Mouse (Mus musculus) lung, postnatal 4 days (tissue): ENCODE measurements around the gene Stil.
A peak's percentile ranks its signal among the peaks of the same experiment; 100 is the strongest.

Experiments used
- DNase-seq, 2 experiments: peaks; one replicate each; pipeline ENCODE4 v3.0.0; 2021

Stil gene

DNA sequence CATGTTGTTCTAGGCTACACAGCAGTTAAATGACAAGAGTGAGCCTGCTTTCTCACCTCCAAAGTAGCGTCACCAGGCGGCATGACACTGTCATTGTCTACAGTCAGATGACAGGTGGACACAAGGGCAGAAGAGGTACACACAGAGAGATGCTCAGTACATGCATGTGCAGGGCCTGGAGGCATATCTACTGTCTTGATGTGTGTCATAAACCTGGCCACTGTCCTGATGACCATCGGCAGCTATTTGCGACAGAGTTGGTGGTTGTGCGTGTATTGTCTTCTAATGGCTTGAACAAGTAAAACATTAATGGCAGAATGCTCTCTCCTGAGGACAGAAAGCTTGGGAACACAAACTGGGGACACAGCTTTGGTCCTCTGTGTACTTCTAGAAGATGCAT is 51.3 kb downstream of the Stil start:
- DNase-seq, result no peak

GRCm38 (mm10) chr4:115052343-115053005 is 52.5 kb downstream of the Stil start:
- DNase-seq, result peak; percentile 84 to 93

DNA sequence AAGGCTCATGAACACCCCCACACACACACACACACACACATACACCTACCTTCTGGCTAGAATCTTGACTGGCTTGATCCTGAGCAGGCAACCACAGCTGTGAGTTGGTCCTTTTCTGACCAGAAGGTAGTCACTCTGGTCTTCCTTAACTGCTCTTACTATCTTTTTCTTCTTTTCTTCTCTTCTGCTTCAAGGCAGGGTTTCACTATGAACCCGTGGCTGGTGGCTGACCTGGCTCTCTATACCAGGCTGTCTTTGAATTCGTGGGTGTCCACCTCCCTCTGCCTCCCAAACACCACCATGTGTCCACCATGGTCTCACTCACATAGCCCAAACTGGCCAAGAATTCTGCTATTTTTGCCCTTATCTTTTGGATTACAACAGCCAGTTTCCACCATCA is 55.1 kb downstream of the Stil start:
- DNase-seq, result no peak

DNA sequence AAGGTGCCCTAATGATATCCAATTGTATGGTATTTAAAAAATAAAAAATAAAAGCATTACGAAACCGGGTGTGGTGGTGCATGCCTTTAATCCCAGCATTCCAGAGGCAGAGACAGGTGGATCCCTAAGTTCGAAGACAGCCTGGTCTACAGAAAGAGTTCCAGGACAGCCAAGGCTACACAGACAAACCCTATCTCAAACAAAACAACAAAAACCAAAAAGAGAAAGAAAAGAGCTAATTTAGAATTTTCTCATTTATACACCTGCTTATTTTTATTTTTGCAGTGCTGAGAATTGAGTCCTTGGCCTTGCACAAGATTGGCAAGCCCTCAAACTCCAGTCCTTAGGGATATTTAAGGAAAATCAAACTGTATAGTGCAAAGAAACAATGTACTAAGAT is 55.7 kb downstream of the Stil start:
- DNase-seq, result no peak

- DNase-seq, result peak; percentile 68 to 78
These were observed 56.5 kb downstream of the Stil start, which contains the start of gene Tal1 for GRCm38 (mm10) chr4:115056371-115056920. Gene Tal1 (plus strand): TSS chr4:115056426.

GRCm38 (mm10) chr4:115056921-115057673 is 57.1 kb downstream of the Stil start:
- DNase-seq, result peak; percentile 48 to 50

DNA sequence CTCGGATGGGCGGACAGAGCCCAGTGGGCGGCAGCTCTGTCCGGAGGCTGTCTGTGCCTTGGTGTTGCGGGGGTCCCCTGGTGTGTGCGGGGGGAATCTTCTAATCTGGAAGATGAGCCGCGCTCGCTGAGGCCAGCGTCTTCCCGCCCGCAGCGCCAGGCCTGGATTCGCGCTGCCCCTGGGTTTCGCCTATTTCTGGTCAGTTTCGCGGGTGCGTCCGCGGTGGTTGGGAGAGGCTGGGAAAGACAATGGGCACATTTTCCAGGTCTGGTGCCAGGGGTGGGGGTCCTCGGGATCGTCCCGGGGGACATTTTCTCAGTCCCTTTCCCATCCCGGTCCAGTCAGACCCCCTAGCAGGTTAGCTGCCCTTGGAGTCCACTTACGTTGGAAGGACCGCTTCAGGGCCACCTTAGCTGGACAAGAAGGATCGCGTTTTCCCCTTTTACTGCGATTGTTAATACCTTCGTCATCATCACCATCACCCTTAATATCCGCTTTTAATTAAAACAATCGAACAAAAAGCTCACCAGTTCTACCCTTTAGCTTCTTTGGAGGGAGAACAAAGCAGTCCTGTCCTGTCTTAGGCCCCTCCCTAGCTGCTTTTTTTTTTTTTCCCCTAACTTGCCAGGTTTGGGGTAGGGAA is 57.8 kb downstream of the Stil start:
- peak; percentile 40 to 43 for DNase-seq

GRCm38 (mm10) chr4:115058317-115058761 is 58.4 kb downstream of the Stil start:
- DNase-seq, result peak; percentile 38 to 43

DNA sequence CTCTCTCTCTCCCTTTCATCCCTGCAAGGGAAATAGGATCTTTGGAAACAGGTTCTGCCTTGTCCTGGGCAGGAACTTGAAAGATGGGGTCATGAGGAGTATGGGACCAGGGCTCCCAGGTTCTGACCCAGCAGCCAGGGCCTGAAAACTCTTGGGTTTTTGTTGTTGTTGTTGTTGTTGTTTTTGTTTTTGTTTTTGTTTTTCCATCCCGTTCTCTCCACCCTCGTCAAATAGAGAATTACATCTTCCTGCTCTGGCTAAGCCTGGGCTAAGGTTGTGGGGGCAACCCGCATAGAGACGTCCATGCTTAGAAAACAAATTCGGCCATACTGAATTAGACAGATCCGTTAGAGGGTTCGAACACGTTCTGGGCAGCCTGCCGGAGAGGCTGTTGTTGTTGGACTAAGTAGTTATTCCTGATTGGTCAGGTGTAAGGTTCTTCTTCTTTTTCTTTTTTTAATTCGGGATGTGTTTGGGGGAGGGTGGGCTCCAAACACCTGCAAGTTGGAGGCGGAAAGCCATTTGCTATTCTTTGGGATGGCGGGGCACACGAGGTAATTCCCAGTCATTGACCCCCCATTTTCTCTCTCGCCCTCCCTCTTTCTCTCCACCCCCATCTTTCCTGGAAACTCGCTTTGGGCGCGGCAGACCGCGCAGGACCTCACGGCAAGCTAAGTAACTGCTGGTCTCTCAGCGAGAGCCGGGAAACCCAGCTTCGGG is 59.1 kb downstream of the Stil start:
- DNase-seq, result peak; percentile 32 to 34

DNA sequence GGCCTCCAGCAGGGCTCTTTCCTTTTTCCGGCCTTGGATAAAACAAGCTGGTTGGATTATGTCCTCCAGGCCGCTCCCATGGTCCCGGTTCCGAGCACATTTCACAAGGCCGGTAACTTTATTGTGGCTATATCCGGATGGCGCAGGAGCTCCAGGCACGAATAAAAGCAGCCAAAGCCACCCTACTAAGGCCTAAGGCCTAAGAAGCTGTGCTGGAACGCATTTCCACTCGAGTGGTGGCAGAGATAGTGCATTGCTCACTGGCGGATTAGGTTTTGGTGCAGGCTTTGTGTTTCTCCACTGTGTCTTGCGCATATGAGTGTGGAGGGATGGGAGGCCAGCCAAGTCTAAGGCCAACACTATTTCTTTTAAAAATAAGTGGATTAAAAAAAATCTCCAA is 59.9 kb downstream of the Stil start:
- DNase-seq, result peak; percentile 28 to 48

DNA sequence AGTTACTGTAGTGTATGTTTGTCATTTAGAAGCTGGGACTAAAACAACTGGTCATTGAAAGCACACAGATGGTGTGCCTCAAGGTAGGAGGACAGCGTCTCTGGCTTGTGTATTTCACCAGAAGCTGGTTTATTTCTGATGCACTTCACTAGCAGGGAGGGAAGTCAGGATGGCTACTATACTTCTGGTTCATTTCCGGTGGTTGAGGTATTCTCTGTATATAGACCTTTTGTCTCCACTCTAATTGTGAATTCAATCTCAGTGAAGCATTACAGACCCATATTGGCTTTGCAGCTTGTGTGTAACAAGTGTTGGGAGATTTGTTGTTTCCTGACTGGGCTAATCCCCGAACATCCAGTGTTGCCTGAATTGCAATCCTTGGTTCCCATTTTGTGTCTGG is 60.8 kb downstream of the Stil start:
- no peak for DNase-seq

DNA sequence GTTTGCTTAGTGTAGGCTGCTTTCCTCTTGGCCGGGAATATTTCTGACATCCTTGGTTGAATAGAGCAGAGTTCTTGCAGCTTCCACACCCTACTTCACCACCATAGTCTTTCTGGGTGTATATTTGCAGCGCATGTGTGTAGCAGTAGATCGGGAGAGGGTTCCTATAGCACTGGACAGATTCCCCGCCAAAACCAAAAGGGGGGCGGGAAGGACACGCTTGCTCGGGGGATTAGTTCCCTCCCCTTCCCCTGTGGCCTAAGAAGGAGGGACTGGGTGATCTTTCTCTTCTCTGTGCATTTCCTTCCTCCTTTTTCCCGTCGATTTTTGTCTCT is 62.5 kb downstream of the Stil start:
- no peak for DNase-seq

DNA sequence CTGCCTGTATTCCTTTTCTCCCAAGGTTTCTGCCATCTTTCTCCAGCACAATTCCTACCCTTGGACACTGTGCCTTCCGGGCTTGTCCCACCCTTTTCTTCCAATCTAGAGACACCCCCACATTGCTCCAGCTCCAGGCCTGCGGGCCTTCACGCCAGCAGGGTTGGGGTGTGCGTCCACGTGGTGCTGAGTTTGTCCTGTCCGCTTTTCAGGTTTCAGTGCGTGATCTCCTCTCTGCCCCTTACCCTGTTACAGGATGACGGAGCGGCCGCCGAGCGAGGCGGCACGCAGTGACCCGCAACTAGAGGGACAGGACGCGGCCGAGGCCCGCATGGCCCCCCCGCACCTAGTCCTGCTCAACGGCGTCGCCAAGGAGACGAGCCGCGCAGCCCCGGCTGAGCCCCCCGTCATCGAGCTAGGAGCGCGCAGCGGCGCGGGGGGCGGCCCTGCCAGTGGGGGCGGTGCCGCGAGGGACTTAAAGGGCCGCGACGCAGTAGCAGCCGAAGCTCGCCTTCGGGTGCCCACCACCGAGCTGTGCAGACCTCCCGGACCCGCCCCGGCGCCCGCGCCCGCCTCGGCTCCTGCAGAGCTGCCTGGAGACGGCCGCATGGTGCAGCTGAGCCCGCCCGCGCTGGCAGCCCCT is 63.0 kb downstream of the Stil start:
- peak; percentile 44 to 69 for DNase-seq

DNA sequence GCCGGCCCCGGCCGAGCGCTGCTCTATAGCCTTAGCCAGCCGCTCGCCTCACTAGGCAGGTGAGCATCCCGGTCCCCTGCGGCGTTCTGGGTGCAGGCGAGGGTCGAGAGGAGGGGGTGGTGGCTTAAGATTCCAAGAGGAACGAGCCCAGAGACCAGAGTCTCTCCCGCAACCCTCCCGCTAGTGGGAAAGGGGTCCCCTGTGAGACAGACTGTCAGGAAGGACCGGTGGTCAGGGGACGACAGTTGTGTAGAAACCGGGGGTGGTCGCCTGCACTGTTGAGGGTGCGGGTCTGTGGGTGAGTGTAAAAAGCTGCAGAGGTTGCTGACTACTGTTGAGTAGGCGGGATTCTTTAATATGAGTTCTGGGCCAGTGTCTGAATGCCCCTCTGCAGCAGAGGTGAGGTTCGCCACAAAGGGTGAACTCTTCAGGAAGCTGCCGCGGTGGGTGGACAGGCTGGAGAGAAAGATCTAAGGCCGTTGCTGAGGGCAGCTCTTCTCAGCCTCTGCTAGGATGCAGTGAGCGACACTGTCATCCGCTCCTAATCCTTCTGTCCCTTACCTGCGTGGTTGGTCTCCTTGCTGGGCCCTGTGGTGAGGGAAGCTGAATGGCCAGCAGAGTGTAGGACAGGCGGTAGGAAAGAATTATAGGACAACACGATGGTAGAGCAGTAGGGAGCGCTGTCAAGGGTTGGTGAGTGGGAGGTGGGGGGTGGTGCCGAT is 63.7 kb downstream of the Stil start:
- peak in 1 of 2 experiments; percentile 26 for DNase-seq

DNA sequence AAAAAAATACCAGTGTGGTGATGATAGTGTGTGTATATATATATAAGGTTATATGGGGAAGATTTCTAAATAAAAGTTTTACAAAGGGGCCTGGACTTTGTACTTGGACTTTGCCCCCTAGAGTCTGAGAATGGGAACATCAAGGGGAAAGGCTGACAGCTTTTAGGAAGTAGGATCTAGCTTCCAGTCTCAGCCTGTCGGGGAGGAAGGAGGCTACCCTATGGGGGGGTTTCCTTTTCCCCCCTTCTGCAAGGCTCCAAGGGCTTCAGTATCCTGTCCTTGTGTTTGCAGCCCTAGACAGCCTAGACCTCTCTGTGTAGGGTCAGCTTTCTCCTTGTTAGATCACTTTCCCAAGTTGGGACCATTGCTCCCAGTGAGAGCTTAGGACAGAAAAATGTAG is 71.7 kb downstream of the Stil start:
- DNase-seq, result no peak

- no peak for DNase-seq
These were observed 74.8 kb downstream of the Stil start for GRCm38 (mm10) chr4:115074789-115075188.

- peak; percentile 55 to 76 for DNase-seq
These were observed 75.4 kb downstream of the Stil start for GRCm38 (mm10) chr4:115075204-115075915.

- peak; percentile 67 to 82 for DNase-seq
These were observed 79.2 kb downstream of the Stil start for GRCm38 (mm10) chr4:115078892-115079820.

- no peak for DNase-seq
These were observed 79.9 kb downstream of the Stil start for GRCm38 (mm10) chr4:115079821-115080349.

- no peak for DNase-seq
These were observed 83.1 kb downstream of the Stil start for GRCm38 (mm10) chr4:115083031-115083430.
